Mouse (Mus musculus) urinary bladder, postnatal 0 days (tissue): ENCODE results near the gene Nphs1. TPM values are rescaled to one million over a fixed set of nuclear protein-coding genes. Genes with fewer than 3 reads are reported as not detected.

Source experiments
- polyA plus RNA-seq: library from polyadenylated mRNA; unstranded; fragments of >200 nt; fragmentation: Nextera tagmentation; extraction: Ambion mirVana; gene quantifications from 2 replicates; pipeline ENCODE4 v1.2.1, GENCODE M21; 2015

Nphs1 gene
- polyA plus RNA-seq: 0.12 TPM in 1 of 2 replicates, not detected in the other

GRCm38 (mm10) chr7:30457629-30458330 is at the start of gene Nphs1, which contains the start of gene Kirrel2:
Gene Nphs1, plus strand, starts transcription at chr7:30458315.
Gene Kirrel2, minus strand, starts transcription at chr7:30457690.

GRCm38 (mm10) chr7:30413596-30413995 is 44.5 kb upstream of the Nphs1 start, which contains the start of gene Tyrobp:
Gene Tyrobp, plus strand, starts transcription at chr7:30413760.

GRCm38 (mm10) chr7:30419561-30420499 is 38.3 kb upstream of the Nphs1 start, which contains the start of gene Hcst:
Gene Hcst, minus strand, starts transcription at chr7:30419854.

DNA sequence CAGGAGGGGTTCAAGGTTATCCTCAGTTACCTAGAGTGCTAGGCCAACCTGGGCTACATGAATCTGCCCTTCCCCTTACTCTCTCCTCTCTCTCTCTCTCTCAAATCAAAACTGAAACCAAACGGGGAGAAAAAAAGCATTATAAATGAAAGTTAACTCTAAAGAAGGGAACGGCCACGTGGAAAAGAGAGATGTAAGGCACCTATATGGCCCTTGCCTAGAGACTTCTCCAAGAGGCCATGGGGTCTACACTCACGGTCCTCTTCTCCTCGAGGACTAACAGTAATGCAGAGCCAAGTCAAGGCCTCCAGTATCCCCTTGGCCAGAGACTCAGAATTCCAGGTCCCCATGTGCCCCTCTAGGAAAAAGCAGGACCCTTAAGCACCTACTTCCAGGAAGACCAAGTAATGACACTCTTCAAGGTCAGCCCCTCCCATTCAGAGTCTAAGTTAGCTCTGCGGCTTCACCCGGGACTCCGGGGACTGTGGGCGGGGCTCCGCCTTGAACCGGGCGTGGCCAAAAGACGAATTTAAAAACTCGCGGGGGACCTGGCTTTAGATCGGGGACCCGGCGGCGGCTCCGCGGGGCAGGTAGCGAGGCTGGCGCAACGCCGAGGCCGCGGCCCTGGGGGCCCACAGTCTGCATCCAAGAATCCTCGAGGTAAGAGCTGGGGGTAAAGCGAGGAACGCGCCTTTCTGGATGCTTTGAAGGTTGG is 36.8 kb upstream of the Nphs1 start, which contains the start of gene Nfkbid:
Gene Nfkbid, plus strand, starts transcription at position 558 of the 715 bp plus-strand sequence.

DNA sequence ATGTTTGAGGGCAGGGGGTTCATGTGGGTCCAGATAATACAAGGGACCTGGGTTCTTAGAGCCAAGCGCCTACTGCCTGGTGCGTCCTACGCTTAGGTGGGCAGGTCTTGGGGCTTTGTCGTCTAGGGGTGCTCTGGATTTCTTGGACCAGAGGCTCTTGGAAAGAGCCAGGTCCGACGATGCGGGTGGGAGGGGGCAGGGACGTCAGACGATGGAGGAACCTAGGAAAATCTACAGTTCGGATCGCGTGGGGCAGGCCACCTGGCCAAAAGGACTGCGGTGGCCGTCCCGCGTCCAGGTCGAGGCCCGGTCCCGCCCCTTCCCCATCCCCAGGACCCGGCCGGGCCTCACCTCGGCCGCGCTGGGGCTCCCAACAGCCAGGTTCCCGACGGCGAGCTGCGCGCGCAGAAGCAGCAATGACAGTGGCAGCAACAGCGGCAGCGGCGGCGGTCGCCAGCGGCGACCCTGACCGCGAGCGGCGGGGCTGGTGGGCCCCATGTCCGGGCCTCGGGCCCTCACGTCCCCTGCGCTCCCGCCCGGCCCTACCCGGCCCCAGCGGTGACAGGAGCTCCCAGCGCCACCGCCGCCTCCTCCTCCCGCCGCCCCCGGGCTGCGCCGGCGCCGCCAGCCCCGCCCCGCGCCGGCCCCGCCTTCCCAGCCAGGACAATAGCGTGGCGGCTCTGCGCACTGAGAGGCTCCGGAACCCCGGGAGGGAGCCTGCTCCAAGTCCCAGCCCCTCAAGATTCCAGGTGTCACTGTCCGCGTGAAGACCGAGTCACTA is 13.0 kb upstream of the Nphs1 start, which contains the start of gene Aplp1:
Gene Aplp1, minus strand, starts transcription at position 565 of the 781 bp plus-strand sequence.

GRCm38 (mm10) chr7:30493401-30493931 is 35.4 kb downstream of the Nphs1 start, which contains the start of gene Prodh2:
Gene Prodh2, plus strand, starts transcription at chr7:30493622.

DNA sequence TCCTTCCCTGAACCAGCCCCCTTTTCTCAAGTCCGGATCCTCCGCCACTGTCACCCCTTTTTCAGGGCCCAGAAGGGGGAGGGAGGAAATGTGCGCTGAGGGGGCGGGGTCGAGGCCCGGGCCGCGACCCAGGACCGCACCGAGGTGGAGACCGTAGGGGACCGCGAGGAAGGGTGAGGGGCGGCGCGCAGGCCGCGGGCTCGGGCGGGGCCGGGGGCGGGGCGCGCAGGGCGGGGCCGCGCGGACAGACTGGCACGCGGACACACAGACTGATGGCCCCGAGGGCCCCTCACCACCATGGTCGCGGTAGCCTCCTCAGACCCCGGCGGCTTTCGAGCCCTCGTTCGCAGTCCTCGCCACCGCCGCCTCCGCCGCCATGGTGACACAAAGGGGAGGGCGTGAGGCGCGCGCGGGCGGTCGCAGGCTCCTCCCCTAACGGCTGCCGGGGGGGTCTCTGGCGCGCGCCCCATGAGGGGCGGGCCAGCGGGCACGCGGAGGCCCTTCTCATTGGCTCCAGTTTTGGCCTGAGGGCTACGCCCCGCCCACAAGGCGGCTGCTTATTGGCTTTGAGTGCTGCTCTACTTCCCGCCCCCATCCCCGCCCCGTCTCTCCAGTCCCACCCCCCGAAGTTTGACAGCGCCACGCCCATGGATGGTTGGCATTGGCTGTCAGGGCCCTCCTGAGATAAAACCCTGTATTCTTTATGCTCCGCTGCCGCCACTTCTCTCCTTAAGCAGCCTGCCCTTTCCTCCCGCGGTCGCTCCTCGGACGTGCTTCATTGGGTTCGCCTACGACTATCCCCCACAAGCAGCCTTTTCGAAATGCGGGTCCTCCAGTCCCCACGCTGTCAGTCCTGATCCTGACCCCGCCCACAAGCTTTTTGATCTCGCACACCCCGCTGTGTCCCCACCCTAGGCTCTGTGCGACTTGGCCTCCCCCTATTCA is 76.8 kb downstream of the Nphs1 start, which contains the start of gene Arhgap33:
Gene Arhgap33, minus strand, starts transcription at position 428 of the 945 bp plus-strand sequence.

Other genes with a start within 250 kb of the Nphs1 start
- 74.1 and 98.9 TPM in 2 replicates for gene Polr2i, start 226.4 kb upstream of the Nphs1 start, polyA plus RNA-seq
- gene Tbcb, start 226.0 kb upstream of the Nphs1 start, polyA plus RNA-seq: 151 and 152 TPM in 2 replicates
- gene Ovol3, start 222.6 kb upstream of the Nphs1 start, polyA plus RNA-seq: not detected in 2 replicates
- 0.35 and 0.42 TPM in 2 replicates for gene Thap8, start 178.2 kb upstream of the Nphs1 start, polyA plus RNA-seq
- 1.8 and 3.0 TPM in 2 replicates for gene Wdr62, start 177.9 kb upstream of the Nphs1 start, polyA plus RNA-seq
- gene Clip3, start 166.6 kb upstream of the Nphs1 start, polyA plus RNA-seq: 13.0 and 13.9 TPM in 2 replicates
- 44.3 and 50.6 TPM in 2 replicates for gene Alkbh6, start 149.6 kb upstream of the Nphs1 start, polyA plus RNA-seq
- gene Syne4, start 143.5 kb upstream of the Nphs1 start, polyA plus RNA-seq: 3.8 and 4.1 TPM in 2 replicates
- gene E130208F15Rik, start 136.6 kb upstream of the Nphs1 start, polyA plus RNA-seq: not detected in 2 replicates
- 15.7 and 16.6 TPM in 2 replicates for gene Sdhaf1, start 134.4 kb upstream of the Nphs1 start, polyA plus RNA-seq
- 2.8 and 3.7 TPM in 2 replicates for gene Lrfn3, start 95.5 kb upstream of the Nphs1 start, polyA plus RNA-seq
- 74.3 and 230 TPM in 2 replicates for gene Tyrobp, start 44.6 kb upstream of the Nphs1 start, polyA plus RNA-seq
- 2.4 and 10.2 TPM in 2 replicates for gene Hcst, start 38.5 kb upstream of the Nphs1 start, polyA plus RNA-seq
- gene Nfkbid, start 36.6 kb upstream of the Nphs1 start, polyA plus RNA-seq: 0.84 and 1.4 TPM in 2 replicates
- gene Aplp1, start 12.8 kb upstream of the Nphs1 start, polyA plus RNA-seq: 8.7 and 9.1 TPM in 2 replicates
- not detected in 2 replicates for gene Kirrel2, start 625 bp upstream of the Nphs1 start, polyA plus RNA-seq
- 0.21 and 0.36 TPM in 2 replicates for gene Prodh2, start 35.3 kb downstream of the Nphs1 start, polyA plus RNA-seq
- gene Arhgap33, start 76.7 kb downstream of the Nphs1 start, polyA plus RNA-seq: 2.5 and 2.6 TPM in 2 replicates
- 391 and 404 TPM in 2 replicates for gene Hspb6, start 93.9 kb downstream of the Nphs1 start, polyA plus RNA-seq
- gene Proser3, start 94.0 kb downstream of the Nphs1 start, polyA plus RNA-seq: 3.2 and 3.9 TPM in 2 replicates
- 21.1 and 25.6 TPM in 2 replicates for gene Lin37, start 101.5 kb downstream of the Nphs1 start, polyA plus RNA-seq
- gene U2af1l4, start 105.0 kb downstream of the Nphs1 start, polyA plus RNA-seq: 69.5 and 73.2 TPM in 2 replicates
- gene Gm49396, start 105.0 kb downstream of the Nphs1 start, polyA plus RNA-seq: 2.7 and 2.8 TPM in 2 replicates
- gene Psenen, start 105.3 kb downstream of the Nphs1 start, polyA plus RNA-seq: 114 and 127 TPM in 2 replicates
- 1.1 and 1.6 TPM in 2 replicates for gene Igflr1, start 107.1 kb downstream of the Nphs1 start, polyA plus RNA-seq
- gene Kmt2b, start 130.4 kb downstream of the Nphs1 start, polyA plus RNA-seq: 4.8 TPM in 2 replicates
- gene Zbtb32, start 140.6 kb downstream of the Nphs1 start, polyA plus RNA-seq: 2.4 and 3.5 TPM in 2 replicates
- gene Upk1a, start 154.5 kb downstream of the Nphs1 start, polyA plus RNA-seq: 1,486 and 1,535 TPM in 2 replicates
- 1,042 and 1,083 TPM in 2 replicates for gene Cox6b1, start 167.8 kb downstream of the Nphs1 start, polyA plus RNA-seq
- not detected in 2 replicates for gene Etv2, start 177.5 kb downstream of the Nphs1 start, polyA plus RNA-seq
- gene Rbm42, start 192.0 kb downstream of the Nphs1 start, polyA plus RNA-seq: 87.7 and 91.8 TPM in 2 replicates
- 10.3 and 11.1 TPM in 2 replicates for gene Haus5, start 206.7 kb downstream of the Nphs1 start, polyA plus RNA-seq
- gene Pmis2, start 213.3 kb downstream of the Nphs1 start, polyA plus RNA-seq: not detected in 2 replicates
- gene 2200002J24Rik, start 240.6 kb downstream of the Nphs1 start, polyA plus RNA-seq: 0.39 TPM in 1 of 2 replicates, not detected in the other